Mouse (Mus musculus) liver, postnatal 0 days (tissue): ENCODE measurements around the gene Thsd7b. TPM values are rescaled to one million over a fixed set of nuclear protein-coding genes. Genes with fewer than 3 reads are reported as not detected.
"Not testable (repeated sequence)": the region's sequence is repeated elsewhere in the genome, so short reads cannot be mapped to it uniquely, and the experiment has no call there.

ENCODE experiments used
- ATAC-seq: fragments of 200-750 bp; cut with Nextera tagmentation; 2 replicates; pipeline ENCODE4 v1.8.0; 2017; ENCODE audit warnings: mild to moderate bottlenecking, moderate library complexity
- DNase-seq: peaks from one replicate; pipeline ENCODE4 v3.0.0-alpha.2; 2016
- H3K27ac ChIP-seq: fragments of 300-500 bp; sonication (generic); 2 replicates; pipeline ENCODE4 v1.5.1; 2014; ENCODE audit warnings: antibody characterized with exemption, moderate library complexity, mild to moderate bottlenecking, low read depth
- H3K27me3 ChIP-seq: fragments of 300-500 bp; sonication (generic); 2 replicates; pipeline ENCODE4 v1.6.1; 2014; ENCODE audit warnings: low read length, control low read depth, mixed read lengths; ENCODE audit not compliant: insufficient read depth
- H3K36me3 ChIP-seq: fragments of 300-500 bp; sonication (generic); replicated peaks from 2 replicates; pipeline ENCODE4 v1.6.1; 2014; ENCODE audit warnings: mild to moderate bottlenecking, control low read depth, low read length, moderate library complexity, mixed read lengths; ENCODE audit not compliant: insufficient read depth
- H3K4me1 ChIP-seq: fragments of 300-500 bp; sonication (generic); 2 replicates; pipeline ENCODE4 v1.6.1; 2014; ENCODE audit warnings: antibody characterized with exemption, mild to moderate bottlenecking, control low read depth; ENCODE audit not compliant: insufficient read depth
- H3K4me2 ChIP-seq: fragments of 300-500 bp; sonication (generic); 2 replicates; pipeline ENCODE4 v1.6.1; 2014; ENCODE audit warnings: low read depth, mild to moderate bottlenecking, low read length, moderate library complexity, mixed read lengths
- H3K4me3 ChIP-seq: fragments of 300-500 bp; sonication (generic); 2 replicates; pipeline ENCODE4 v1.5.1; 2014; ENCODE audit warnings: low read depth, low read length
- H3K9ac ChIP-seq: fragments of 300-500 bp; sonication (generic); replicated peaks from 2 replicates; pipeline ENCODE4 v1.6.1; 2014; ENCODE audit warnings: mild to moderate bottlenecking, moderate library complexity
- H3K9me3 ChIP-seq: fragments of 300-500 bp; sonication (generic); 2 replicates; pipeline ENCODE4 v1.6.1; 2016; ENCODE audit warnings: mild to moderate bottlenecking, control low read depth, low read length, mixed read lengths
- CTCF ChIP-seq: sonication (generic); IDR thresholded peaks from 2 replicates; pipeline ENCODE4 v1.5.1; 2016; ENCODE audit warnings: antibody characterized with exemption, low read depth
- EP300 ChIP-seq: IDR thresholded peaks from 2 replicates; pipeline ENCODE4 v1.6.1; 2016; ENCODE audit warnings: antibody characterized with exemption, low read depth, mild to moderate bottlenecking
- WGBS: fragments of 180-500 bp; shearing (Covaris S2); extraction: QIAGEN DNeasy Blood & Tissue Kit; methylation state at CpG from one replicate; pipeline ENCODE4 v1.1.7; 2014; ENCODE audit not compliant: insufficient replicate concordance; 5-methylcytosine and 5-hydroxymethylcytosine counted together
- polyA plus RNA-seq: library from polyadenylated mRNA; unstranded; fragments of >200 nt; fragmentation: Nextera tagmentation; extraction: Ambion mirVana; gene quantifications from 2 replicates; pipeline ENCODE4 v1.2.1, GENCODE M21; 2015

The Thsd7b gene
- polyA plus RNA-seq, 1 experiment from 2014 or later = 0.09 TPM

GRCm38 (mm10) chr1:129956625-129957024 lies 683.5 kb downstream of the Thsd7b start:
- H3K27me3 ChIP-seq = no peaks in the 10 kb centered on the region
- WGBS = 38% methylated on average over 4 of the region's 4 CpGs
- H3K4me1 ChIP-seq = peaks cover 3% of the 10 kb centered on the region
- H3K27ac ChIP-seq = peak overlapping the region; percentile 69
- H3K4me2 ChIP-seq = peak overlapping the region; percentile 47
- H3K4me3 ChIP-seq = no peak overlapping the region
- no peaks in the 10 kb centered on the region for H3K36me3 ChIP-seq
- H3K9ac ChIP-seq = no peak overlapping the region
- ATAC-seq = peak; percentile 98
- TF ChIP-seq CTCF = no peak
- peak; percentile 95 for TF ChIP-seq EP300
- H3K9me3 ChIP-seq = no peaks in the 10 kb centered on the region
- DNase-seq = peak; percentile 50

GRCm38 (mm10) chr1:129959352-129959751 lies 686.2 kb downstream of the Thsd7b start:
- H3K9ac ChIP-seq, DNase-seq, H3K4me2 ChIP-seq, H3K27me3 ChIP-seq, H3K9me3 ChIP-seq, H3K36me3 ChIP-seq, H3K4me3 ChIP-seq, ATAC-seq, H3K27ac ChIP-seq, H3K4me1 ChIP-seq: not testable (repeated sequence)
- WGBS = 43% methylated on average over 2 of the region's 2 CpGs

DNA sequence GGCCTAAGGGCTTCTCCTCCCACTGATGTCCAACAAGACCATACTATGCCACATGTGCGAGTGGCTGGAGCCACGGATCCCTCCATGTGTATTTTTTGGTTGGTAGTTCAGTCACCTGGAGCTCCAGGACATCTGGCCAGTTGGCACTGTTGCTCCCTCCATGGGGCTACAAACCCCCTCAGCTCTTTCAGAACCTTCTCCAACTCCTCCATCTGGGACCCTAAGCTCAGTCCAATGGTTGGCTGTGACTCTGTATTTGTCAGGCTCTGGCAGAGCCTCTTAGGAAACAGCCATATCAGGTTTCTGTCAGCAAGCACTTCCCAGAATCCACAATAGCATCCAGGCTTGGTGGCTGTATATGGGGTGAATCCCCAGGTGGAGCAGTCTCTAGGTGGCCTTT lies 690.1 kb downstream of the Thsd7b start:
- no peak overlapping the region for H3K4me3 ChIP-seq
- H3K4me1 ChIP-seq = peaks cover 3% of the 10 kb centered on the region
- no peaks in the 10 kb centered on the region for H3K36me3 ChIP-seq
- WGBS = 87% methylated on average over 2 of the region's 2 CpGs
- H3K4me2 ChIP-seq = no peak overlapping the region
- DNase-seq (no peak), ATAC-seq (no peak)
- no peaks in the 10 kb centered on the region for H3K27me3 ChIP-seq
- TF ChIP-seq EP300 (no peak), CTCF (no peak)
- no peak overlapping the region for H3K9ac ChIP-seq
- no peaks in the 10 kb centered on the region for H3K9me3 ChIP-seq
- H3K27ac ChIP-seq = no peak overlapping the region

DNA sequence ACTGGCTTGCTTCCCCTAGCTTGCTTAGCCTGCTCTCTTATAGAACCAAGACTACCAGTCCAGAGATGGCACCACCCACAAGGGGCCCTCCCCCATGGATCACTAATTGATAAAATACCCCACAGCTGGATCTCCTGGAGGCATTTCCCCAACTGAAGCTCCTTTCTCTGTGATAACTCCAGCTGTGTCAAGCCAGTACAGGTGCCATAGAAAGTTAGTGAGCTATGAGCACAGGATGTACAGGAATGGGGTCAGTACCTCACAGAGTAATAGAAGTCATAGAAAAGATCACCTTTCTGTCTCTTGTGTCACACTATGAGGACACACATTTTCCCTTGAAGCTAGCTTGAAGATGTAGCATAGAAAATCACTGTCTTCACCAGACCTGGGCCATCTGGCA lies 716.1 kb downstream of the Thsd7b start:
- not testable (repeated sequence) for H3K4me2 ChIP-seq, H3K36me3 ChIP-seq, H3K27ac ChIP-seq, H3K4me3 ChIP-seq, H3K9ac ChIP-seq, ATAC-seq, DNase-seq, H3K9me3 ChIP-seq, H3K4me1 ChIP-seq, H3K27me3 ChIP-seq

DNA sequence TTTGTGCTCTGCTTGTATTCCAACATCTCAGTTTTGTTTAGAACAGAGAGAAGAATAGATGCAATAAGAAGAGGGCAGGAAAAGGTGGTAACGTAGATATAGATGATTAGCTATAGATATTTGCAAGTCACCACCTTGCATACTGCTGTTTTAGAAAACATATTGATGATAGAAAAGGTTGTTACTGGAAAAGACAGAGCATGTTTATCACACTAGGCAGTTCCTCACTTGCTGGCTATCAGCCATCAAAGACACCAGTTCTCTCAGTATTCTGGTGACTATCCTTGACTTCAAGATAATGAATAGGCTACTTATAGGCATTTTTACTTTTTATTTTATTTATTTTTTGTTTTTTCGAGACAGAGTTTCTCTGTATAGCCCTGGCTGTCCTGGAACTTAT lies 717.7 kb downstream of the Thsd7b start:
- ATAC-seq = peak; percentile 65
- DNase-seq = no peak
- H3K9me3 ChIP-seq = no peaks in the 10 kb centered on the region

DNA sequence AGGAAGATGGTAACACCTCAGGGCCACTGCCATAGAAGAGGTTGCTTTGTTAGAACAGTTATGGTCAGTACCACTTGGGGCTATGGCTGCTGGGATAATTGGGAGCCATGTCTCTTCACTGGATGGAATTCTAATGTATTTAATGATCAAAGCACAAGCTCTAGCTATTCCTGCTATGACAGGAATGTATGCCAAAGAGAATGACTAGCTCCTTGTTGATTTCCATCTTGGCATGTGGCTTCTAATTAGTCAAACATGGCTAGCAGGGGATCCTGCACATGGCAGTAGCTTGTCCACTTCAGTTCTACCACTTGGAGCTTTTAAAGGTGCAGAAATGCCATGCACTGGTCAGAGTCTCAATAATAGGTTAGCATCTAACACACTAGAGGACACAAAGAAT lies 781.9 kb downstream of the Thsd7b start:
- no peaks in the 10 kb centered on the region for H3K27me3 ChIP-seq
- ATAC-seq (no peak), DNase-seq (no peak)
- H3K4me1 ChIP-seq = no peaks in the 10 kb centered on the region
- no peak overlapping the region for H3K4me2 ChIP-seq
- TF ChIP-seq EP300 = no peak
- no peak for TF ChIP-seq CTCF
- H3K4me3 ChIP-seq = no peak overlapping the region
- no peaks in the 10 kb centered on the region for H3K36me3 ChIP-seq
- H3K9ac ChIP-seq = no peak overlapping the region
- H3K9me3 ChIP-seq = no peaks in the 10 kb centered on the region
- no peak overlapping the region for H3K27ac ChIP-seq

More for the DNA sequence above, 717.7 kb downstream of the Thsd7b start:
- no peak overlapping the region for H3K9ac ChIP-seq
- no peaks in the 10 kb centered on the region for H3K36me3 ChIP-seq
- no peak for TF ChIP-seq CTCF
- TF ChIP-seq EP300 = peak; percentile 88
- no peak overlapping the region for H3K27ac ChIP-seq
- H3K27me3 ChIP-seq = no peaks in the 10 kb centered on the region
- no peak overlapping the region for H3K4me3 ChIP-seq
- H3K4me1 ChIP-seq = no peaks in the 10 kb centered on the region
- 33% methylated on average over 2 of the region's 2 CpGs for WGBS
- no peak overlapping the region for H3K4me2 ChIP-seq

- Histone ChIP-seq H3K27ac (no peak overlapping the region), H3K9ac (no peak overlapping the region), H3K4me1 (no peaks in the 10 kb centered on the region), H3K36me3 (no peaks in the 10 kb centered on the region), H3K4me2 (no peak overlapping the region), H3K27me3 (no peaks in the 10 kb centered on the region), H3K9me3 (no peaks in the 10 kb centered on the region), H3K4me3 (no peak overlapping the region)
- DNase-seq = no peak
- TF ChIP-seq EP300 (peak; percentile 79), CTCF (no peak)
- no peak for ATAC-seq
Measured at GRCm38 (mm10) chr1:130062105-130062504, 789.0 kb downstream of the Thsd7b start.
